Mouse (Mus musculus) small intestine, adult 2 months (tissue): ENCODE results near the gene Tuba1b.

ENCODE experiments used
- CTCF ChIP-seq: fragments of 200-500 bp; IDR thresholded peaks from 2 replicates; pipeline ENCODE4 v1.5.1; 2012; ENCODE audit warnings: low read depth, mild to moderate bottlenecking, control low read depth, inconsistent platforms, low read length, moderate library complexity, mixed read lengths; ENCODE audit not compliant: insufficient replicate concordance, insufficient read length; ENCODE audit errors: extremely low read depth
- POLR2A ChIP-seq: fragments of 200-500 bp; IDR thresholded peaks from 2 replicates; pipeline ENCODE4 v1.6.1; 2012; ENCODE audit warnings: low read depth, mild to moderate bottlenecking, control low read depth, inconsistent platforms, low read length, moderate library complexity

GRCm38 (mm10) chr15:98969372-98970101 lies 35.2 kb upstream of the Tuba1b start:
- no peak for TF ChIP-seq CTCF
- no peak for TF ChIP-seq POLR2A
